Mouse (Mus musculus) kidney, adult 2 months (tissue): Measurements from ENCODE around the gene Fam184b.

Source experiments
- CTCF ChIP-seq: fragments of 200-500 bp; conservative IDR thresholded peaks from 2 replicates; pipeline ENCODE4 v1.5.1; 2011; ENCODE audit warnings: low read depth, mild to moderate bottlenecking, control low read depth, low read length, moderate library complexity, mixed read lengths; ENCODE audit not compliant: insufficient read depth, insufficient read length
- POLR2A ChIP-seq: fragments of 200-500 bp; IDR thresholded peaks from one replicate; pipeline ENCODE4 v1.6.1; 2011; ENCODE audit warnings: low read depth, low read length, control low read depth

- TF ChIP-seq CTCF, result no peak
- no peak for TF ChIP-seq POLR2A
Observed at GRCm38 (mm10) chr5:45577376-45577775, 62.0 kb downstream of the Fam184b start.
